Mouse (Mus musculus) ES-E14 (cell line): ENCODE measurements around the gene Ldah.

Experiments
- CHD2 ChIP-seq: IDR thresholded peaks from 2 replicates; pipeline ENCODE4 v1.6.1; 2014; ENCODE audit warnings: mild to moderate bottlenecking, low read depth, low read length, inconsistent platforms
- HCFC1 ChIP-seq: IDR thresholded peaks from 2 replicates; pipeline ENCODE4 v1.6.1; 2012; ENCODE audit warnings: low read length, inconsistent platforms, borderline replicate concordance; ENCODE audit not compliant: insufficient read depth
- MAFK ChIP-seq: IDR thresholded peaks from 2 replicates; pipeline ENCODE4 v1.6.1; 2014; ENCODE audit warnings: mild to moderate bottlenecking, low read depth, low read length, inconsistent platforms; ENCODE audit not compliant: insufficient read depth
- ZC3H11A ChIP-seq: IDR thresholded peaks from 2 replicates; pipeline ENCODE4 v1.6.1; 2012; ENCODE audit warnings: low read depth, mild to moderate bottlenecking, inconsistent platforms, low read length, borderline replicate concordance
- ZNF384 ChIP-seq: IDR thresholded peaks from 2 replicates; pipeline ENCODE4 v1.6.1; 2012; ENCODE audit warnings: low read depth, low read length, inconsistent platforms

DNA sequence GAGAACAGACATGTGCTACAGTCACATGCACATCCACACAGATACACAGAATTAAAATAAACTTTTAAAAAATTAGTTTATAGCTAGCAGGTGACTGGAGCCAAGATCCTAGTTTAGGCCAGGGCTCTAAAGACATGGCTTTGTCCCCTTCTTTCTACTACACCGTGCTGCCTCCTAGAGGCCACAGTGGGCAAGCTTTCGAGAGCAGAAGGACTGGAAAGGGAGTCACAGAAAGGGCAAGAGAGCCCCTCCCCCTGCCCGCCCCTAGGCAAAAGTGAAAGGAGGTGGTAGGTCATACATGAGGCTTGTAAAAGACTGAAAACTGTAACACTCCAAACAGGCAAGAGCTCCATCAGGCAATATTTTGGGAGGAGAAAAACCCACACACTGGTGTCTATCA, 80.1 kb downstream of the Ldah start:
- TF ChIP-seq ZC3H11A (0 out of 2 replicates have a peak, but pooled peaks have one; percentile 36), HCFC1 (no peak), MAFK (no peak), ZNF384 (no peak), CHD2 (no peak)
